Mouse (Mus musculus) left cerebral cortex, adult 9 months (tissue): Measurements from ENCODE around the gene Ppp1r11.

Source experiments
- DNase-seq, 2 experiments: peaks; one replicate each; pipeline ENCODE4 v3.0.0; 2022; ENCODE audit warnings: low spot score in 2 of 2

Gene Ppp1r11

DNA sequence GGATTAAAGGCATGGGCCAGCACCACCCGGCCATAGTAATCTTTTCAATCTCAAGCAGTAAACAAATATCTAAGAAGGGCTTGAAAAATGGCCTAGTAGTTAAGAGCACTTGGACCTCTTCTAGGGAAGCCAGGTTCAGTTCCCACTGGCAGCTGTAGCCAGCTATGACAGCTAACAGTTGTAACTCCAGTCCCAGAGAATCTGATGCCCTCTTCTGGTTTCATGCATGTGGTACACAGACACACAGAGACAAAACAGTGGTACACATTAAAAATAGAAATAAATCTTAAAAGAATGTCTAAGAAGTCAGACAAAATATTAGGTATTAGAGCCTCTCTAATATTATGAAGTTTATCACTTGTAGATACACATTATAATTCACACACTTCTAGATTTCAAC is 9.6 kb upstream of the Ppp1r11 start:
- DNase-seq = no peak

GRCm38 (mm10) chr17:36958884-36959283 is 7.3 kb upstream of the Ppp1r11 start:
- no peak for DNase-seq

DNA sequence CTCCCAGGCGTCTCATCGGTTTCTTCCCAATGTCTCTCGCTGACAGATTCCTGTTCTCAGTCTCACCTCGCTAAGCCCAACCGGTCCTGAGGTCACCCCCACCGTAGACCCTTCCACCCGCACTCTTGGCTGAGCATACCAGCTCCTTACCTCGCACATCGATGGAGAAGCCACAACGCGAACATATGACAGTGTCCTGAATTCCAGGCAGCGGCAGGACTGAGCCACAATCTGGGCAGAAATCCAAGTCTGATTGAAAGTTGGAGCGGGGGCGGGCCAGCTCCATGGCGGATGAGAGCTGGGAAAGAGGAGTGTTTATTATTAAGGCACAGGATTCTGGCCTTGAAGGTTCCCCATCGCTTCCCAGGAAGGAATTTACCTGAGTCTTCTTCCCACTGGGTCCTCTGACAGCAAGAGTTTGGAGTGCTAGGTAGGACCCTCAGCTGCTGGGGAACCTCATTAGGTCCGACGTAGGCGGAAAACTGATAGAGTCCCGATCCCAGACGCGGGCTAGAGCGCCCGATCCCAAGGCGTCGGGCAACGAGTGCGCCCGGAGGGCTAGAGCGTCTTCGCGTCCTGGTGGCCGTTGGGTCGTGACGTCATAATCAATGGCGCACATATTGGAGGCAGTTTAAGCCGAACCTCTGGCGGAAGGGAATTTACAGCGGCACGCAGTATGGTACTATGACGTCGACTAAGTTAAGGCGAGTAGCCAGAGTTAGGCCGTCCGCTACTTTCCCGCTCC is 6.6 kb upstream of the Ppp1r11 start, which contains the start of the genes Znrd1 and Znrd1as:
Gene Znrd1 (minus strand): TSS at position 561 of the 745 bp plus-strand sequence.
Gene Znrd1as (plus strand): TSS at position 594 of the 745 bp plus-strand sequence.
- peak; percentile 90 to 97 for DNase-seq

- no peak for DNase-seq
These were observed 1.5 kb upstream of the Ppp1r11 start for GRCm38 (mm10) chr17:36953062-36953461.

GRCm38 (mm10) chr17:36952631-36953030 is 1.1 kb upstream of the Ppp1r11 start:
- DNase-seq = no peak

GRCm38 (mm10) chr17:36949265-36949664 is 2.3 kb downstream of the Ppp1r11 start:
- DNase-seq = no peak

GRCm38 (mm10) chr17:36948286-36948685 is 3.3 kb downstream of the Ppp1r11 start:
- DNase-seq = no peak

DNA sequence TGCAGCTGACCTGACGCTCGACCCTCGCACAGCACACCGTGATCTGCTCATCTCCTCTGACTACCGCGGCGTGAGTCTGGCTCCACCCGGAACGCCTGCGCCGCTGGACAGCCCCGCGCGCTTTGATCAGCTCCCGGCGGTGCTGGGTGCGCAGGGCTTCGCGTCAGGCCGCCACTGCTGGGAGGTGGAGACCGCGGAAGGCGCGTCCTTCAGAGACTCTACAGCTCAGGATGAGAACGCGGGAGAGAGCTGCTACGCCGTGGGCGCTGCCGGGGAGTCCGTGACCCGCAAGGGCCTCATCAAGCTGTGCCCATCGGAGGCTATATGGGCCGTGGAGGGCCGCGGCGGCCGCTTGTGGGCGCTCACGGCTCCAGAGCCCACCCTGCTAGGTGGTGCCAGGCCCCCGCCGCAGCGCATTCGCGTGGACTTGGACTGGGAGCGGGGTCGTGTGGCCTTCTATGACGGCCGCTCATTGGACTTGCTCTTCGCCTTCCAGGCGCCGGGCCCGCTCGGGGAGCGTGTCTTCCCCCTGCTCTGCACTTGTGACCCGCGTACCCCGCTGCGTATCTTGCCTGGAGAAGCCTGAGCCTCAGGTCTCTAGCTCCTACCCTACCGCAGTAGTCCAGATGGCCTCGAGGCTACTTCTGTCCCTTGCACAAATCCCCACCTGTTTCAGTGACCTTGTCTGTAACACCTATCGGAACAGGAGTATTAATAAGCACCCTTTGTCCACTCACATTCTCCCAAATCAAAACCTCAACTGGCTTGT is 4.3 kb downstream of the Ppp1r11 start:
- peak in 1 of 2 experiments; percentile 62 for DNase-seq

DNA sequence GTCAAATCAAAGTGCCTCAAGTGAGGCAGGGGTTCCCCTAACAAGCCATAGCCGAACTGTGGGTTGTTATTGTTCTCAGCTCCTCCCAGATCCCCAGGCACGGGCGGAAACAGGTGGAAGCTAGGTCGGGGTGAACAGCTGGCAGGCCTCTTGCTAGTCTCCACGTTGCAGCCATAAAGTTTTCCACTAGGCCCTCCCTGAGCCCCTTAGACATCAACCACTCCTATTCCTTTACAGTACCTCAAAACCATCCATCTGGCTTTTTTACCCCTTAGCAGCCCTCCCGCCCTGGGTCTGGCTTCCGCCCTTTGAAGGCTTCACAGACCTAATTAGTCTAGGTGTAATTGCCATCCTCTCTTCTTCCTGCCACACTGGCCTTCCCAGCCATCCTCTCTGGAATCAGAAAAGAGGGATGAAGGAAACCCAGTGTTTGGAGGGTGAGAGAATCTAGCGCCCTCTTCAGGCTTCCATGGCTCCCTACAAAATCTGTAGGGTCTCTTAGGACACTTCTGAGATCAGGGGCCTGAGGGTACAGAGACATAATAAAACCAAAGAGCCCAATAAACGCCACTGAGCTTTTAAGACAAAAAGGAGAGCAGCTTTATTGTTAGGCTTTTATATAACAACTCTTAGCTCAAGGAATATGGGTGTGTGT is 7.3 kb downstream of the Ppp1r11 start:
- DNase-seq = no peak

DNA sequence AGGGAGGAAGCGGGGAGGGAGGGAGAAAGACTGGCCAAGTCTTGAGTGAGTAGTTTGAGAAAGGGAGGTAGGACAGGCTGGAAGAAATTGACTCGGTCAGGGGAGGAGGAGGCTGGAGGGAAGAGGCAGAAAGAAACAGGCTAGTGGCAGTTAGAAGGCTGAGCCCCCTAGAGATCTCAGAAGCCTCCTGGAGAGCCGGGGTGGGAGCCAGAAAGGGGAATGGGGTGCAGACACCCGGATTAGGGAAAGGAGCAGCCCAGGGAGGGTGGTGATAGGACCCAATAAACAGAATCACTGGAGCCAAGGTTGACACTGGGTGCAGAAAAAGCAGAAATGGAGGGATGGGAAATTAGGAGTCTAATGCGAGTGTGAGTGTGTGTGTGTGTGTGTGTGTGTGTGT is 7.8 kb downstream of the Ppp1r11 start:
- DNase-seq = no peak

GRCm38 (mm10) chr17:36942791-36943471 is 8.6 kb downstream of the Ppp1r11 start, which contains the start of gene Rnf39:
Gene Rnf39 (plus strand): TSS chr17:36942918.
- DNase-seq = peak in 1 of 2 experiments; percentile 59

DNA sequence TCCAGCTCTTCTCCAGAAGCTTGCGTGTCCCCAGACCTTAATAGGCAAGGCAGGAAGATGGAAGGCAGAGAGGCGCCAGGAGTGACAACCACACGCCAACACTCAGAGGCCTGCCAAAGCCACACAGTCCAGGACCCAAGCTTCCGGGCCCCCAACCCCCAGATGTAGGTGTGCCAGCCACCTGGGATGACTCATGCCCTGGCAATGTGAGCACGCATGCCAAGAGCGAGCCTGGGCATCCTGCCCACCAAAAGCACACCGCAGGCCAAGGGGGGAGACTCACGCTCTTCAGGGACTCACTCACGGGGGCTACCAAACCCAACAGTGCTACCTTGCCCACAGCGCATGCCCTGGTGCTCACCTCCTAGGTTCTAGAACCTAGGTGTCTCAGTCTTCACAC is 9.2 kb downstream of the Ppp1r11 start:
- peak in 1 of 2 experiments; percentile 74 for DNase-seq

- DNase-seq = no peak
These were observed 13.5 kb downstream of the Ppp1r11 start for GRCm38 (mm10) chr17:36938056-36938455.

DNA sequence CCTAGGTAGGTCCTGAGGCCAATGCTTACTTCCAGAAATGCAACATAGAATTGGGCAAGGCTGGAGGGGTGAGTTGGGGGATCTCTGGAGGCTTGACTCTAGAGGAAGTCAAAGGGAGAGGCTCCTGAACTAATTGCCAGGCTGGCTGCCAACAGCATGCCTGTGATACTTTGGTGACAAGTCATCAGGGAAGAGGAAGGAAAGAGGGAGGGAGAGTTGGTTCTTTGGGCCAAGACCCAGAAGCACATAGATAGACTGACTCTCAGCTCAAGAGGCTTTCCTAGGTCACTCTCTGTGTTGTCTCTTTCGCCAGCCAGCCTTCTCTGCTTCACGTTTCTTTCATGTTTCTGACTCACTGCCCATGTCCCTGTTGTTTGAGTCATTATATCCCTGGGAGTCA is 19.7 kb downstream of the Ppp1r11 start:
- DNase-seq = no peak

DNA sequence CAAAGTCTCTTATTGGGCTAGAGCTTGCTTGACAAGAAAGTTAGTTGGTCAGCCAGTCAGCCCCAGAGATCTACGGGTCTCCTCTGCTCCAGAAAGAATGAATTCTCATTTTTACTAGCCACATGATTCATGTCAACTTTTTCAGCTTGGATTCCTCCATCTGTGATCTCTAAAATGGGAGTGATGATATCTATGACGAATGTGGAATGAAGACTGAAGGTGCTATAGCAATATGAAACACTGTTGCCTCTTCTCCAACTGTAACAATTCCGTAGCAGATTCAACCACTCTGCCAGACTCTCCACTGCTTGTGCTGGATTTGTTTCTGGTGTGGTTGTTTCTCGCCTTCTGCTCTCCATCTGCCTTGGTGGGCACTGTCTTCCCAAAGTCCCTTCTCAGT is 20.4 kb downstream of the Ppp1r11 start:
- DNase-seq = no peak

DNA sequence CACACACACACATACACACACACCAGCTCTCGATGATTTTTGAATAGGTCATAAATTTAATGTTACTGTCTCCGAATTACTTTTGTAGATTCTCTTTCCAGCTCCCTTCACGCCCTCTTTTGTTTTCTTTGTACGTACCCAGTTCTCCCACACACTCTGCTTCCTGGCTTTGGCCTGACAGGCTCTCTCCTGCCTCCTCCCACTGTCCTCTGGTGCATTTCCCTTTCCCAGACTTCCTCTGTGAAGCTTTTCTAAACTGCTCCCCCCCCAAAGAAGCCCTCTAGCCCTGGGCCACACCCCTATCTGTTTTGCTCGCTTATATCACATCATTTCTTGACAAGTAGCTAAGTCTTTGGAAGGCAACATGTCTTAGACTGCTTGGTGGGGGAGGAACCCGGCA is 21.3 kb downstream of the Ppp1r11 start:
- no peak for DNase-seq

DNA sequence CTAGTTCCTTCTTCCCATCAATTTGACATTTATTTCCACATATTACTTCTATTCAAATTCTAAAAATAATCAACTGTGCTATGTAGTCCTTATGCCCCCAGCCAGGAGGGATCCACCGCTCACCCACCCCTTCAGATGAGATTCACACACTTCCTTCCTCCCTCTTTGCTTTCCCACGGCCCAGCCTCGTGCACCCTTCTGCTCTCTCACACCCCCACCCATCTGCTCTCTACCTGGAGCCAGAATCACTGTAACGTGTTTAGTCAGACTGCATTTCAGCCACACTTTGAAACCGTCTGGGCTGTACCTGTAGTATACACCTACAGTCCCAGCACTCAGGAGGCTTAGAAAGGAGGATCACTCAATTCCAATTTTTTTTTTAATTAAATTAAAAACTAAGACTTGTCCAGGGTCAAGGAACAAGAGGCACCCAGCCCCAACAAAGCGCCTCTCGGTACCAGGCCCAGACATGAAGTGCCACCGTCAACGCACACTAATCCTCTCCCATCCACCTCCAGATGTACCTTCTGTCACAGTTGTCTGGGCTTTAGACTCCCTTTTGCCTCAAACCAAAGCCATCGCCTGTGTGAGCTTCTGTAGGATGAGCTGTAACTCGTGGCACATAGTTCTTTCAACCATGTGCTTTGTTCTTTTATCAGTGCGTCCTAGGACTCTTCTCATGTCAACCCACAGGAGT is 22.2 kb downstream of the Ppp1r11 start:
- DNase-seq = no peak

- DNase-seq = no peak
These were observed 23.9 kb downstream of the Ppp1r11 start for GRCm38 (mm10) chr17:36927496-36928120.

DNA sequence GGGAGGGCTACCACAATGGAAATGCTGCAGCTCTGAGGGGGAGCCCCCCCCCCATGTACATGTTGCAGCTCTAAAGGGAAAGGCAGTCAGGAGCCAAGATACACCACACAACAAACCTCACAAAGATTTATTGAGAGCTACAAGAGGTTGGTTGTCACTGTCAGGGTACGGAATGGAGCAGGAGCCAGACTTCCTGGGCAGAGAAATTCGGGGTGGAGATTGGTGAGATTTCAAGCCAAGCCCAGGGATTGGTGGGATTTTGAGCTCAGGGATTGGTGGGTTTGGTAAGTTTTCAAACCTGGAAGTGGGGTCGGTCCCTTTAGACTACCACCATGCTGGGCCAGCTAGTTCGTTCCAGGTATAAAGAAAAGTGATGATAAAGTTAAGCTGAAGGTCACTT is 28.1 kb downstream of the Ppp1r11 start:
- no peak for DNase-seq

- DNase-seq = no peak
These were observed 28.8 kb downstream of the Ppp1r11 start for GRCm38 (mm10) chr17:36922715-36923114.

DNA sequence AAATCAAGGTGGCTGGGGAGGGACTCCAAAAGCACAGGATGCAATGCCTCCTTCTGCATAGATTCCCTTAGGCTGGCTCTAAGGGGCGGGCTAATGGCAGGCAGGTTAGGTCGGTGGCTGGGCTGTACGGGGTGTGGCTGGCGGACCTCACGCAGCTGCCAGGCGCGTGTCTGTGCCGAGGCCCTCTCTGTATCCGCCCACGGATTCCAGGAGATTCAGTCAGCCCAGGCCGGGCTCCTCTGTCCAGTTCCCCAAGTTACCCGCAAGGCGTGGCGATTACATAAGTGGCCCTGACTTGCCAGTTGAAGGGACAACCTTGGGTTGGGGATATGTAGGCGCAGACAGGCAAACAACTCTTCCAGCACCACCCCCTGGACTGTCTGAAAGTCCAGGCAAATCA is 31.3 kb downstream of the Ppp1r11 start:
- no peak for DNase-seq
